Mouse (Mus musculus) brown adipose tissue, adult 24 weeks (tissue): ENCODE data around the gene Zmym4. TPM values are rescaled to one million over a fixed set of nuclear protein-coding genes. Genes with fewer than 3 reads are reported as not detected.

ENCODE experiments used
- H3K27ac ChIP-seq: fragments of 200-500 bp; replicated peaks from 2 replicates; pipeline ENCODE4 v1.5.1; 2012; ENCODE audit warnings: low read depth, mild to moderate bottlenecking, low read length
- H3K4me1 ChIP-seq: fragments of 200-500 bp; 2 replicates; pipeline ENCODE4 v1.6.1; 2012; ENCODE audit warnings: low read length, mixed read lengths; ENCODE audit not compliant: control insufficient read depth, insufficient read depth, insufficient read length
- H3K4me3 ChIP-seq: fragments of 200-500 bp; 2 replicates; pipeline ENCODE4 v1.5.1; 2012; ENCODE audit warnings: low read depth, mild to moderate bottlenecking, low read length, moderate library complexity; ENCODE audit not compliant: insufficient read depth
- polyA plus RNA-seq: library from polyadenylated mRNA; stranded (reverse); fragments of >200 nt; gene quantifications from 2 replicates; pipeline ENCODE4 v1.2.4, GENCODE M21; 2012; ENCODE audit not compliant: missing spikeins, insufficient read depth, insufficient read length

Gene Zmym4
- polyA plus RNA-seq, 1 experiment = 9.0 TPM

- no peak overlapping the region for H3K27ac ChIP-seq
- H3K4me3 ChIP-seq = no peak overlapping the region
- H3K4me1 ChIP-seq = peaks cover 9% of the 10 kb centered on the region
Observed at GRCm38 (mm10) chr4:126814854-126815253, 153.1 kb downstream of the Zmym4 start.

GRCm38 (mm10) chr4:126813212-126813611 lies 154.7 kb downstream of the Zmym4 start:
- no peak overlapping the region for H3K27ac ChIP-seq
- H3K4me3 ChIP-seq = no peak overlapping the region
- H3K4me1 ChIP-seq = peaks cover 9% of the 10 kb centered on the region

Other genes with a start within 250 kb of the Zmym4 start
- not detected in 2 replicates for gene Tfap2e, start 231.9 kb downstream of the Zmym4 start, polyA plus RNA-seq
- gene Ncdn, start 214.7 kb downstream of the Zmym4 start, polyA plus RNA-seq = 6.8 and 7.1 TPM in 2 replicates
- 9.3 and 11.1 TPM in 2 replicates for gene AU040320, start 214.6 kb downstream of the Zmym4 start, polyA plus RNA-seq
- 88.9 and 120 TPM in 2 replicates for gene Sfpq, start 53.2 kb upstream of the Zmym4 start, polyA plus RNA-seq
- gene Zmym1, start 93.0 kb upstream of the Zmym4 start, polyA plus RNA-seq = 2.8 and 5.0 TPM in 2 replicates
- 5.2 and 11.3 TPM in 2 replicates for gene Zmym6, start 109.2 kb upstream of the Zmym4 start, polyA plus RNA-seq
- gene Tmem35b, start 155.6 kb upstream of the Zmym4 start, polyA plus RNA-seq = 10.2 and 15.4 TPM in 2 replicates
- not detected in 2 replicates for gene Dlgap3, start 201.1 kb upstream of the Zmym4 start, polyA plus RNA-seq